Mouse (Mus musculus) liver, embryonic 11.5 days (tissue): ENCODE measurements around the gene Eif4g3. TPM values are rescaled to one million over a fixed set of nuclear protein-coding genes. Genes with fewer than 3 reads are reported as not detected.

ENCODE experiments used
- ATAC-seq: fragments of 200-750 bp; cut with Nextera tagmentation; replicated peaks from 2 replicates; pipeline ENCODE4 v1.8.0; 2017; ENCODE audit warnings: moderate number of reproducible peaks, mild to moderate bottlenecking, moderate TSS enrichment, moderate library complexity; ENCODE audit not compliant: low FRiP score
- DNase-seq: peaks from one replicate; pipeline ENCODE4 v3.0.0-alpha.2; 2017; ENCODE audit warnings: low spot score
- H3K27ac ChIP-seq: fragments of 300-500 bp; sonication (generic); 2 replicates; pipeline ENCODE4 v1.5.1; 2014; ENCODE audit warnings: mild to moderate bottlenecking, low read depth, low read length, control low read depth
- H3K27me3 ChIP-seq: fragments of 300-500 bp; sonication (generic); replicated peaks from 2 replicates; pipeline ENCODE4 v1.6.1; 2014; ENCODE audit warnings: low read length, mixed read lengths; ENCODE audit not compliant: control insufficient read depth, insufficient read depth
- H3K36me3 ChIP-seq: fragments of 300-500 bp; sonication (generic); 2 replicates; pipeline ENCODE4 v1.6.1; 2014; ENCODE audit warnings: mild to moderate bottlenecking, low read length, moderate library complexity, mixed read lengths; ENCODE audit not compliant: control insufficient read depth, insufficient read depth
- H3K4me1 ChIP-seq: fragments of 300-500 bp; sonication (generic); replicated peaks from 2 replicates; pipeline ENCODE4 v1.6.1; 2014; ENCODE audit warnings: low read length, mixed read lengths; ENCODE audit not compliant: control insufficient read depth, insufficient read depth
- H3K4me2 ChIP-seq: fragments of 300-500 bp; sonication (generic); 2 replicates; pipeline ENCODE4 v1.6.1; 2014; ENCODE audit warnings: mild to moderate bottlenecking, control low read depth, moderate library complexity
- H3K4me3 ChIP-seq: fragments of 300-500 bp; sonication (generic); 2 replicates; pipeline ENCODE4 v1.5.1; 2014; ENCODE audit warnings: low read depth, low read length, control low read depth
- H3K9ac ChIP-seq: fragments of 300-500 bp; sonication (generic); 2 replicates; pipeline ENCODE4 v1.6.1; 2014; ENCODE audit warnings: low read depth, low read length, control low read depth
- H3K9me3 ChIP-seq: fragments of 300-500 bp; sonication (generic); 2 replicates; pipeline ENCODE4 v1.6.1; 2016; ENCODE audit warnings: low read length, inconsistent platforms, mixed read lengths; ENCODE audit not compliant: control insufficient read depth
- WGBS: fragments of 180-500 bp; shearing (Covaris S2); extraction: QIAGEN DNeasy Blood & Tissue Kit; methylation state at CpG from one replicate; pipeline ENCODE4 v1.1.7; 2014; 5-methylcytosine and 5-hydroxymethylcytosine counted together
- polyA plus RNA-seq: library from polyadenylated mRNA; unstranded; fragments of >200 nt; fragmentation: Nextera tagmentation; extraction: Ambion mirVana; gene quantifications from 2 replicates; pipeline ENCODE4 v1.2.1, GENCODE M21; 2014

Gene Eif4g3
- polyA plus RNA-seq, 1 experiment from 2014 or later: 28.3 TPM

- ATAC-seq (no peak), DNase-seq (no peak)
- Histone ChIP-seq H3K4me1 (no peaks in the 10 kb centered on the region), H3K9ac (no peak overlapping the region), H3K27ac (no peak overlapping the region), H3K4me3 (no peak overlapping the region), H3K36me3 (peaks cover 38% of the 10 kb centered on the region; the same call in 1 of the 2 replicates), H3K9me3 (no peaks in the 10 kb centered on the region), H3K4me2 (no peak overlapping the region), H3K27me3 (no peaks in the 10 kb centered on the region)
- 88% methylated on average over 7 of the region's 7 CpGs for WGBS
Observed at GRCm38 (mm10) chr4:138185961-138186360, 193.1 kb downstream of the Eif4g3 start.

- Histone ChIP-seq H3K4me1 (no peaks in the 10 kb centered on the region), H3K9me3 (no peaks in the 10 kb centered on the region), H3K27me3 (no peaks in the 10 kb centered on the region), H3K36me3 (peaks cover 43% of the 10 kb centered on the region; the same call in 1 of the 2 replicates), H3K27ac (no peak overlapping the region), H3K4me2 (no peak overlapping the region), H3K9ac (no peak overlapping the region), H3K4me3 (no peak overlapping the region)
- ATAC-seq (no peak), DNase-seq (no peak)
- 90% methylated on average over 7 of the region's 7 CpGs for WGBS
Observed at GRCm38 (mm10) chr4:138187995-138188394, 195.2 kb downstream of the Eif4g3 start.

GRCm38 (mm10) chr4:138192561-138192960, 199.7 kb downstream of the Eif4g3 start:
- H3K36me3 ChIP-seq: peaks cover 44% of the 10 kb centered on the region
- 80% methylated on average over 5 of the region's 5 CpGs for WGBS
- no peak overlapping the region for H3K4me3 ChIP-seq
- no peaks in the 10 kb centered on the region for H3K4me1 ChIP-seq
- H3K9me3 ChIP-seq: no peaks in the 10 kb centered on the region
- no peak overlapping the region for H3K27ac ChIP-seq
- DNase-seq (no peak), ATAC-seq (no peak)
- H3K27me3 ChIP-seq: no peaks in the 10 kb centered on the region
- no peak overlapping the region for H3K9ac ChIP-seq
- no peak overlapping the region for H3K4me2 ChIP-seq

- no peak overlapping the region for H3K9ac ChIP-seq
- ATAC-seq: no peak
- H3K9me3 ChIP-seq: no peaks in the 10 kb centered on the region
- no peak overlapping the region for H3K27ac ChIP-seq
- H3K4me2 ChIP-seq: no peak overlapping the region
- 82% methylated on average over 3 of the region's 3 CpGs for WGBS
- no peak for DNase-seq
- H3K4me3 ChIP-seq: no peak overlapping the region
- no peaks in the 10 kb centered on the region for H3K4me1 ChIP-seq
- no peaks in the 10 kb centered on the region for H3K27me3 ChIP-seq
- H3K36me3 ChIP-seq: peaks cover 46% of the 10 kb centered on the region
Observed at GRCm38 (mm10) chr4:138200769-138201168, 207.9 kb downstream of the Eif4g3 start.

GRCm38 (mm10) chr4:138201696-138202095, 208.9 kb downstream of the Eif4g3 start:
- Histone ChIP-seq H3K9me3 (no peaks in the 10 kb centered on the region), H3K27ac (no peak overlapping the region), H3K4me3 (no peak overlapping the region), H3K36me3 (peaks cover 41% of the 10 kb centered on the region), H3K9ac (no peak overlapping the region), H3K4me2 (no peak overlapping the region), H3K27me3 (no peaks in the 10 kb centered on the region), H3K4me1 (no peaks in the 10 kb centered on the region)
- WGBS: 84% methylated on average over 9 of the region's 9 CpGs
- DNase-seq (no peak), ATAC-seq (no peak)

- Histone ChIP-seq H3K27ac (no peak overlapping the region), H3K4me1 (no peaks in the 10 kb centered on the region), H3K36me3 (peaks cover 10% of the 10 kb centered on the region; the same call in 1 of the 2 replicates), H3K4me2 (no peak overlapping the region), H3K9me3 (no peaks in the 10 kb centered on the region), H3K4me3 (no peak overlapping the region), H3K27me3 (no peaks in the 10 kb centered on the region), H3K9ac (no peak overlapping the region)
- DNase-seq (no peak), ATAC-seq (no peak)
- WGBS: 84% methylated on average over 5 of the region's 5 CpGs
Observed at GRCm38 (mm10) chr4:138210116-138210515, 217.3 kb downstream of the Eif4g3 start.

GRCm38 (mm10) chr4:138213861-138214260, 221.0 kb downstream of the Eif4g3 start:
- 83% methylated on average over 3 of the region's 3 CpGs for whole genome bisulfite sequencing
- Histone ChIP-seq H3K9me3 (no peaks in the 10 kb centered on the region), H3K27ac (no peak overlapping the region), H3K4me3 (no peak overlapping the region), H3K4me1 (peaks cover 12% of the 10 kb centered on the region), H3K4me2 (no peak overlapping the region), H3K36me3 (peaks cover 4% of the 10 kb centered on the region; the same call in 1 of the 2 replicates), H3K9ac (no peak overlapping the region), H3K27me3 (no peaks in the 10 kb centered on the region)
- DNase-seq (no peak), ATAC-seq (no peak)

GRCm38 (mm10) chr4:138215671-138216199, 222.9 kb downstream of the Eif4g3 start:
- Histone ChIP-seq H3K27me3 (no peaks in the 10 kb centered on the region), H3K4me1 (peaks cover 29% of the 10 kb centered on the region), H3K9me3 (no peaks in the 10 kb centered on the region), H3K4me3 (peak overlapping the region; percentile 97), H3K9ac (peak overlapping the region; percentile 95), H3K36me3 (no peaks in the 10 kb centered on the region), H3K27ac (peak overlapping the region; percentile 95), H3K4me2 (peak overlapping the region; percentile 91)
- ATAC-seq (no peak), DNase-seq (peak; percentile 40)
- WGBS: 49% methylated on average over 13 of the region's 13 CpGs

- H3K4me1 ChIP-seq: peaks cover 35% of the 10 kb centered on the region
- H3K4me3 ChIP-seq: peak within 1 kb of the TSS; percentile 97
- peak within 1 kb of the TSS; percentile 91 for H3K4me2 ChIP-seq
- DNase-seq: peak; percentile 86
- no peaks in the 10 kb centered on the region for H3K9me3 ChIP-seq
- H3K27ac ChIP-seq: peak within 1 kb of the TSS; percentile 95
- under 1% methylated on average over 81 of the region's 84 CpGs for WGBS
- no peaks in the 10 kb centered on the region for H3K27me3 ChIP-seq
- H3K36me3 ChIP-seq: no peaks in the 10 kb centered on the region
- peak; percentile 49 for ATAC-seq
- H3K9ac ChIP-seq: peak within 1 kb of the TSS; percentile 97
Observed at GRCm38 (mm10) chr4:138216200-138216890, 223.5 kb downstream of the Eif4g3 start, which contains the start of gene Hp1bp3. Hp1bp3 (plus strand) TSS chr4:138216296.
